Mouse (Mus musculus): ENCODE results near the gene Tcte3.
"Not testable (repeated sequence)": the region's sequence is repeated elsewhere in the genome, so short reads cannot be mapped to it uniquely, and the experiment has no call there.

Tcte3 gene

DNA sequence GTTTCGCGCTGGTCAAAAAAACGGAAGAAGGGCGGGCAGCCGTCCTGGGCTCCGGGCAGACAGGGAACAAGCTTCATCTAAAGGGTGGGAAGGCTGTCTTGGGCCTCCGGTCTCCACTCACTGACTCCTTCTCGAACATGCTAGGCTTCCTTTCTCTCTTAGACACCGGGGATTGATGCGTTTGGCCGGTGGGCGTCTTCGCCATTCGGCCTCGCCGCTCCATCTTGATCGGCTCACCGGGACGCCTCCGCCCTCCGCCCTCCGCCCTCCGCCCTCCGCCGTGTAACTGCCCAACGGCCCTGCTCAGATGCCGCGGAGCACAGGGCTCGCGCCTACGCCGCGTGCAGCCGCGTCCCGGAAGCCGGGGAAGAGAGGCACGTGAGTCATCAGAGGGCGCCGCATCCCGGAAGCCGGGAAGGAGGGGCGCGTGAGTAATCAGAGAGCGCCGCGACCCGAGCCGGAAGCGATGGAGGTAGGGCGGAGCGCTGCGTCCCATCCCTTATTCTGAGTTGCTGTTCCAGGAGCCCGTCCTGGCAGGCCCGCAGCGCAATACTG, at the start of gene Tcte3, which contains the start of the genes Ermard and Gm3448:
TSS of gene Tcte3 (minus strand) at position 314 of the 555 bp plus-strand sequence.
TSS of gene Ermard (plus strand) at position 34 of the 555 bp plus-strand sequence.
TSS of gene Gm3448 (minus strand) at position 363 of the 555 bp plus-strand sequence.
- not testable (repeated sequence) for DNase-seq (ENCODE audit: low spot score)

DNA sequence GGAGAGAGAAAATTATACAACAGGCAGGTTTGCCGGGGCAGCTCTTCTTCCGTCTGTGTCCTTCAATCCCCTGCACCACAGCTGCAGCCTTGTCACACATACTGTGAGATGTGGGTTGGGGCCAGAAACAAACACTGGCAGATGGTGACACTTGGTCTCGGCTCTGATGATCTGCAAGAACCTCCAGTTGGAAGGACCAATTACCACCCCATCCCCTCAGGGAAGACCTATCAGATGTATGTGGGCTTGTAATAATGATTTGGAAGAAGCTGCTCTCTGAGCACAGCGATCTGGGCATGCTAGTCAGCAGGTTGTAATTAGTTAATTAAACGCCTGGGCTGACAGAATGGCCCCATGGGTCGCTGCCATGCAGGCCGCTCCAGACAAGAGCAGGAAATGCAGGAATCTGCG, 47.3 kb upstream of the Tcte3 start:
- no peak for DNase-seq (ENCODE audit: low spot score)

- no peak for DNase-seq (ENCODE audit: low spot score)
Measured at GRCm38 (mm10) chr17:15088166-15088565, 46.9 kb upstream of the Tcte3 start.

DNA sequence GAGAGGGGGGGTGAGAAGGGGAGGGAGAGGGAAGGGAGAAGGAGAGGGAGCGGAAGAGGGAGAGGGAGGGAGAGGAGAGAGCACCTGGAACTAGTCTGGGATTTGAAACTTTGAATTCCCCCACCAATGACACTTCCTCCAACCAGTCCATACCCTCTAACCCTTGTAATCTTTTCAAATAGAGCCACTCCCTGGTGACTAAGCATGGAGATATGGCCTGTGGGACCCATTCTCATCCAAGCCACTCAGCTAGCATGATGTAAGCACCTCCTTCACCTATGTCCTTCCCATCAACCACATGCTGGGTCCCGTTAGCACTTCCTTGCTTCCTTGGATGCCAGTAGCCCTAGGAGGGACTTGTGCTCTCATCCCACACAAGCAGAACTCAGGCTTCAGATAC, 43.7 kb upstream of the Tcte3 start:
- DNase-seq (ENCODE audit: low spot score) = no peak

DNA sequence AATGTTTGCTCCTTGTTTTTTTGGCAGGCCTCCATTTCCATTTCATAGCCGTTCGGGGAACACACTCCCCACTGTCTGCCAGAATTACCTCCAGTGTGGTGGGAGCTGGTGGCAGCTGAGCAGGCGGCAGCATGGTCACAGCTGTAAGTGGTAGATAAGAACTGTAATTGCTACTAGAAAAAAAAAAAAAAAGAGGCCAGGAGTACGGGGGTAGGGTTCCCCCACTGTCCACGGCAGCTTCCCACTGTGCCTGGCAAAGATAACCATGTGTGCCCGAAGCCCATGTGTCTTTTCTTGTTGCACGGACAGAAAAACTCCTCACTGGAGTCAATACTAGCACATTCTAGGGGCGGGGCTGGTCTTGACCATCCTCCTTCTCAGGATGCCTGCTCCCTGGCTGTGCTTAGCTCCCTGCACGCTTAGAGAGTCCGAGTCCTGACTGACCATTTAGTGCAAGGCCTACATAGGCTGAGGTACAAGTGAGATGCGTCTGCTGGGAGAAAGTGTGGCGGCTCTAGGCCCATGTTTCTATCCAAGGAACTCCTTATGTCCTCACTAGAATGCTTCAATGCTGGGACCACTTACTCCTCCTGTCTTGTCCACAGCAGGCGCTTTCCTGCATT, 43.0 kb upstream of the Tcte3 start:
- DNase-seq (ENCODE audit: low spot score) = no peak

- no peak for DNase-seq (ENCODE audit: low spot score)
Measured at GRCm38 (mm10) chr17:15077536-15077935, 36.2 kb upstream of the Tcte3 start.

- no peak for DNase-seq (ENCODE audit: low spot score)
Measured at GRCm38 (mm10) chr17:15075033-15075432, 33.7 kb upstream of the Tcte3 start.

DNA sequence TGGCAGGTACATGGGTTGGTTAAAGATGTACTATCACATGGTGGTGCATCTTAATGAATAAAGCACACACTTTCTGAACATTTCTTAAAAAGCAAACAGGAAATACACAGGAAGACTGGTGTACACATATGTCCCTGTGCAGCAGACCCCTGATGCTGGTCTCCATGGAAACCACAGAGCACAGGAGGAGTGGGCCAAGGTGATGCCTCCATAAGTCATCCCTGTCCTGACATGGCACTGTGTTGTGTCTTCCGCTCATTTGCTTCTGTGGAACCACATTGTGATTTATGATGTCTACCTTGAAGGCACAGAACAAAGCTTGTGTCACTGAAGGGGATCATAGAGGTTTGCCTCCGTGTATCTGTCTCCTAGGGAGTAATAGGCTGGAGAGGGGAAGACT, 30.9 kb upstream of the Tcte3 start:
- no peak for DNase-seq (ENCODE audit: low spot score)

DNA sequence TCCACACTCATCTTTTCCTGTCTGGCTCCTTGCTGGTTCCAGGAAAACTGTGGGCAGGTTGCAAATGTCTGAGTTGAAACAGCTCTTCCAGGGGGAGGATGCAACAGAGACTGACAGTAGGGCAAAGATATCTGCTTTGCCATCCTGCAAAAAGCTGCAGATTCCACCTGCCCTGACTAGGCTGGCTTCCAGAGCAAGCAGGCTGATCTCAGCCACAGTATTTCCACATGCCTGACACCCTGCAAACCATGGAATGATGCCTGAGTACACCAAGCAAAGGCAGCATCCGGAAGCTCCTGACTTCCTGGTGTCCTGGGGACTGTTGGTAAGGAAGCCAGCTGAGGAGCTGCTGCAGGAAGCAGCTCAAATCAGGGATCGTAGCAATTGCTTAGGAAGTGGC, 27.8 kb upstream of the Tcte3 start:
- peak; percentile 40 for DNase-seq (ENCODE audit: low spot score)

DNA sequence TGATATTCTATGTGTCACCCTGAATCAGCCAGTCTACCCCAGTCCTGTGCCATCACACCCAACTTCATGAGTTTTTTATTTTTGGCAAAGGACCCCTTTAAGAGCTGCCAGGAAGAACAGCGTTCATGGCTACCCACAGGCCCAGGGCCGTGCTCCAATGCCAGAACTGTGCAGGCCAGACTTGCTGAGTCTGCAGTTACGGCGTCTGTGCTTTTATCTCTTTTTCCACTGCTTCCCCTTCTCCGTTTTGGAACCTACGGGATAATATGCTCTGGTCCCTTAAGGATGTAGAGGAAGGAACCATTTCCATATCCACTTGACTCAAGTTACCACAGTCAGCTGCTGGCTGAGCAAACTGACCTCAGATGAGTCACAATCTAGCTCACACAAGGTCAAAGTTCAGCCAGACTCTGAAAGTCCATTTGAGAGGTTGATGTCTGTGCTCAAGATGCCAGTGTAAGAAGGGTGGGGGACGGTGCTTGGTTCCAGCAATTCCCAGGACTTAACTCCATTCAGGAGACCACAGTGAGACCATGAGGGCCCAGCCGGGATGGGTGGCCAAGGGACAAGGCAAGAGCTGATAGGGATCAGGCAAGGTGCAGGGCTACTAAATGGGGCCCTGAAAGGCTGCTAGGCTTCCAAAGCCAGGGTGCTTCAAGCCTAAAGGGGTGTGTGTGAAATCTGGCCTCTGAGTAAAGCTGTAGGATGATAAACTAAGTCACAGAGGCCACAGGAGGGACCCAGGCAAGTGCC, 26.9 kb upstream of the Tcte3 start:
- DNase-seq (ENCODE audit: low spot score) = no peak

- DNase-seq (ENCODE audit: low spot score) = no peak
Measured at GRCm38 (mm10) chr17:15066911-15067310, 25.6 kb upstream of the Tcte3 start.

DNA sequence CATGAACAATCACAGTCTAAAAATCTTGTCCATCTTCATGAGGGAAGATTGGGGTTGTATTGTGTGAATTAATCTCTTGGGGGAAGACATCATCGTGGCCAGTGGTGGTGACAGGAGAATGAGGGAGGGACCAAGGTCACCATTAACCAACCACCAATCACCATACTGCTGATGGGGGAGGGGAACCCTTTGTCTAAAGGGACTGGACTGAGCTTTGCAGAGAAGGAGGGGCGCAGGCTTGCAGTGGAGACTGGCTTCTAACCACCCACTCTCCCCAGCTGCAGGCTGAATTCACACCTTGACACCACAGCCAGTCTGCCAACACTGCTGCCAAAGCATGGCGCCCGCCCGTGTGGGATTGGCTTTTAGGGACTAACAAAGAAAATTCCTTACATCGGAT, 24.8 kb upstream of the Tcte3 start:
- no peak for DNase-seq (ENCODE audit: low spot score)

DNA sequence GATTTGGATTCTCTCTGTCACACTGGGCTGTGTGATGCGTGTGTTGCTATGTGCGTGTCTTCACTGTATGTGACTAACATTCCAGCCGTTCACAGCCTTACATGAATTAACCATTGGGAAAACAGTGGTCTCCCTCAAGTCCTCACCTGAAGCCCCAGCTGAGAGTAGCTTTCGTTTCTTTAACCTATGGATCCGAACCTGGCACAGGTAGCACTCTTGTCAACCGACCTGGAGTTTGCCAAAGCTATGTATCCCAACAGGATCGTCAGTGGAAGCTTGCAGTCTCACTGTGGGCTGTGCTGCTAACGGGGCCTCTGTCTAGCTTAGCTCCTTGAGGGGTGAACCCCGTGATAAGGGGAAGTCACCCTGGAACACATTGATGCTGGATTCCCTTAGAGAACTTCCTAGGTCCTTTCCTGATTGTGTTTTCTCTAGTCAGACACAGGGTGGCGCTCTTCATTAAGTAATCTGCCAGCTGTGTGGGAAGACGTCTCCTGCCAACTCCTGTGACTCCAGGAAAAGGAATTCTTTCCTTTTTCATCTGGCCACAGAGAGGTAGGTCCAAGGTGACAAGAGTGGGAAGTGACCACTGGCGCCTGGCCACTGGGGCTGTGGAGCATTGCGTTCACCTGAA, 24.2 kb upstream of the Tcte3 start:
- peak; percentile 66 for DNase-seq (ENCODE audit: low spot score)

GRCm38 (mm10) chr17:15060356-15060755, 19.1 kb upstream of the Tcte3 start:
- no peak for DNase-seq (ENCODE audit: low spot score)

- DNase-seq (ENCODE audit: low spot score) = no peak
Measured at GRCm38 (mm10) chr17:15059646-15060045, 18.4 kb upstream of the Tcte3 start.

DNA sequence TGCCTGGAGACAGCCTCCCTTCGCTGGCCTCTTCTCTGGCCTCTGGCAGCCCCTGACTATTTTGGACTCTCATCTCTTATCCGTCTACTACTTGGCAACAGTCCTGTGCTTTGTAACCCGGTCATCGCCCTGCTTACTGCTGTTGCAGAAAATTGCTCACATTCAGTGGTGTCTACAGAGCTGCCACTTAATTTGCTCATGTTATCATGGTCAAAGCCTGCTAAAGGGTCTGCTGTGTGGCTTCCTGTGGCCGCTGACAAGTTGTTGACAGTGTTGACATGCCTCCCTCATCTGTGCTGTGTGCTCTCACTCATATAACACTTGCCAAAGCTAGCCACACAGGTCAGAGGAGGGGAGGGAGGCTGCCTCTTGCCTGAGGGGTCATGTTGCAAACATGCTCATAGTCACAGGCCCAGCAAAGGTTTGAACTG, 16.9 kb upstream of the Tcte3 start:
- DNase-seq (ENCODE audit: low spot score) = peak; percentile 10

DNA sequence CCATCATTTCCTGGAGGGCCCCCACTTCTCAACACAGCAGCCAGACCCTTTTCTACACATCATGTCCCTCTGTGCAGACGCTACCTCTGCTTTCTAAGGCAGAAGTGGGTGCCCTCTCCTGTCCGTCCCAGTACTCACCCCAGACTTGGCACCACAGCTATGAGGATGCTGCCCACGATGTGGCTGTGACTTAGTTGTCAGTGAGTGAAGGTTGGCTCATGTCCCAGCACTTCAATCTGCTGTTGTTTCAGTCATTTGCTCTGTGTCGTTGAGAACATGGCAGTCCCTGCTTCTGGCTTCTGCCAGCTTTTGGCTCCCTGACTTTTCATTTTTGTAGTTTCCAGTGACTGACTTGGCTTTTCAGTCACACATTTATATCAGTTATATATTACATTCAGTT, 14.6 kb upstream of the Tcte3 start:
- no peak for DNase-seq (ENCODE audit: low spot score)

DNA sequence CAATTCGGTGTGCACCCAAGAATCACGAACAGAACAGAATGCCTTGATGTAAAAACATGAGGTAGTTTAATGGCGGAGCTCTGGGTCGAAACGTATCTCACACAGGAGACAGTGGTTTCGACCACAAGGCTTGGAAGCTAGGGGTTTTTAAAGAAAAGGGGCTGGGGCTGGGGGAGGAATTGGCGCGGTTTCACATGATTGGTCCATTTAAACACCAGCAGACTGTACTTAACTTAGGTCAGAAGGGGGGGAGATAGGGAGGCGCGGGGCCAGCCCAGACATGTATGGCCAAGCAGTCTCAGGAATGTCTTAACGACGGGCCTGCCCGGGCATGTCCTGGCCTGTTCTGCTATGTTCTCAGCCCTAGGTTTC, 12.5 kb upstream of the Tcte3 start:
- not testable (repeated sequence) for DNase-seq (ENCODE audit: low spot score)

DNA sequence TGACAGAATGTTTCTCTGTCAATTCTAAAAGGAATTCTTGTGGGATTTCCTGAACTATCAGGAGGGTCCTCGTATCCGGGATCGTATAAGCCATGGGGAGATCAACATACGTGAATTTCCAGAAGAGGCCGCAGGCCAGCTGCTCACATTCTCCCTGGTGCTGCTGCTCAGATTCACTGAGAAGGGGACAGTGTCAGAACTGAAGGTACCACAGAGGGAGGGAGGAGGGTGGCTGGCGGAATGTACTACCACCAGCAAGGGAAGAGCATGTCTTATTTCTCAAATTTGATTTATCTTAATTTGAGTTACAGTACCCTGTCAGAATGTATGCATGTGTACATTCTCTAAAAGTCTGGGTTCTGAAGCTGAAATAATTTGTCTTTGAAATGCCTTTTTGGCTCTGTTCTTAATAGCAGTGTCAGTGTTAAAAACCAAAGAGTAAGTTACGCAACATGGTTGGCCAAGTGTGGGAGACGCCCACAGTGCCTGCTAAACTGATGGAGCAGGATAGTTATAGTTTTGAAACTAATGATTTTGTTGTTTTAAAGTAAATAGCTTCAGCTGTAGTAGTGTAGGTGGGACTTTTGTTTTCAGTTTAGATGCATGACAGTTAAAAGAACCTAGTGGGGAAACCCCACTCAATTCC, 12.0 kb upstream of the Tcte3 start:
- not testable (repeated sequence) for DNase-seq (ENCODE audit: low spot score)

DNA sequence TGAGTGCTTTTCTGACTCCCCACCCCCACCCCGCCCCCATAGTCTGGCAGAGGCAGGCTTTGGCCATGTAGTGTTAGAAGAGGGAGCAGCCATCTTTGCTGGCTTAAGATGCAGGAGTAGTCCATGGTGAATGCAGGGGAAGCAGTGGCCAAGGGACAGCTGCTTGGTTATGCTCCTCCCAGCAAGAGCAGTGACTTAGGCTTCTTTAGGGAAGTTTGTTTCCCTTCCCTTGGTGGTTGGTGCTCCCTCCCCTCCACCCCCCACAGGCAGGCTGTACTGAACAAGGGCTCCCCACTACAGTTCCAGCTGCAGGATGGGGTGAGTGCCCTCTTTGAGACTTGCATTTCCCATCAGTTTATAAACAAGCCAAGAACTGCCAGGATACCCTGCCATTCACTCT, 11.5 kb upstream of the Tcte3 start:
- not testable (repeated sequence) for DNase-seq (ENCODE audit: low spot score)

- not testable (repeated sequence) for DNase-seq (ENCODE audit: low spot score)
Measured at GRCm38 (mm10) chr17:15050338-15050737, 9.1 kb upstream of the Tcte3 start.

GRCm38 (mm10) chr17:15040455-15040854, 833 bp downstream of the Tcte3 start:
- not testable (repeated sequence) for DNase-seq (ENCODE audit: low spot score)
